Mouse (Mus musculus): ENCODE measurements around the gene Sh3glb1. TPM values are rescaled to one million over a fixed set of nuclear protein-coding genes. Genes with fewer than 3 reads are reported as not detected.

Sh3glb1 gene
- polyA plus RNA-seq, 1 experiment, result 350 TPM

GRCm38 (mm10) chr3:144662215-144662852 is 57.8 kb downstream of the Sh3glb1 start:
- TF ChIP-seq CTCF (IDR thresholded peaks at IDR 0.05; ENCODE audit: low read depth, low read length), result no peak
- no peak for TF ChIP-seq POLR2A (IDR thresholded peaks at IDR 0.05; ENCODE audit: borderline replicate concordance, low read depth, low read length)
- Histone ChIP-seq H3K4me3 (ENCODE audit: insufficient read depth, low read length) (no peak overlapping the region), H3K27ac (ENCODE audit: insufficient read depth, low read depth, low read length) (no peak overlapping the region), H3K4me1 (ENCODE audit: control insufficient read depth, insufficient read depth, low read length) (peaks cover 12% of the 10 kb centered on the region)

DNA sequence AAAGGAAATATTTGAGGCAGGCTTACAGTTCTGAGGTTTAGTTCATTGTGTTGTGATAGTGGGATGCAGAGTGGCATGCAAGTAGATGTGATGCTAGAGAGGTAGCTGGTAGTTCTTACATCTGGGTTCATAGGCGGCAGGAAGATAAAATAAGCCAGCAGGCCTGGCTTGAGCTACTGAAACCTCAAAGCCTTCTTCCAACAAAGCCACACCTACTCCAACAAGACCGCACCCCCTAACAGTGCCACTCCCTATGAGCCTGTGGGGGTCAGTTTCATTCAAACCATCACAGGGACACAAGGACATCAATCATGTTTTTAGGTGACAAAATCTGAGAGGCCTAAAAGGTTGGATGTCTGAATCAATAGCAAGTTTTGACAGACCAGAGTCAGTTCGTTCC is 58.7 kb downstream of the Sh3glb1 start:
- H3K4me3 ChIP-seq (ENCODE audit: insufficient read depth, low read length), result no peak overlapping the region
- no peak for TF ChIP-seq CTCF (IDR thresholded peaks at IDR 0.05; ENCODE audit: low read depth, low read length)
- TF ChIP-seq POLR2A (IDR thresholded peaks at IDR 0.05; ENCODE audit: borderline replicate concordance, low read depth, low read length), result no peak
- H3K27ac ChIP-seq (ENCODE audit: insufficient read depth, low read depth, low read length), result no peak overlapping the region
- H3K4me1 ChIP-seq (ENCODE audit: control insufficient read depth, insufficient read depth, low read length), result peaks cover 12% of the 10 kb centered on the region

GRCm38 (mm10) chr3:144644202-144644601 is 75.9 kb downstream of the Sh3glb1 start:
- Histone ChIP-seq H3K27ac (ENCODE audit: insufficient read depth, low read depth, low read length) (no peak overlapping the region), H3K4me1 (ENCODE audit: control insufficient read depth, insufficient read depth, low read length) (peaks cover 5% of the 10 kb centered on the region), H3K4me3 (ENCODE audit: insufficient read depth, low read length) (no peak overlapping the region)
- no peak for TF ChIP-seq POLR2A (IDR thresholded peaks at IDR 0.05; ENCODE audit: borderline replicate concordance, low read depth, low read length)
- no peak for TF ChIP-seq CTCF (IDR thresholded peaks at IDR 0.05; ENCODE audit: low read depth, low read length)

GRCm38 (mm10) chr3:144643301-144643871 is 76.7 kb downstream of the Sh3glb1 start:
- no peak overlapping the region for H3K4me3 ChIP-seq (ENCODE audit: insufficient read depth, low read length)
- no peak for TF ChIP-seq CTCF (IDR thresholded peaks at IDR 0.05; ENCODE audit: low read depth, low read length)
- no peak for TF ChIP-seq POLR2A (IDR thresholded peaks at IDR 0.05; ENCODE audit: borderline replicate concordance, low read depth, low read length)
- H3K27ac ChIP-seq (ENCODE audit: insufficient read depth, low read depth, low read length), result no peak overlapping the region
- H3K4me1 ChIP-seq (ENCODE audit: control insufficient read depth, insufficient read depth, low read length), result peaks cover 5% of the 10 kb centered on the region

DNA sequence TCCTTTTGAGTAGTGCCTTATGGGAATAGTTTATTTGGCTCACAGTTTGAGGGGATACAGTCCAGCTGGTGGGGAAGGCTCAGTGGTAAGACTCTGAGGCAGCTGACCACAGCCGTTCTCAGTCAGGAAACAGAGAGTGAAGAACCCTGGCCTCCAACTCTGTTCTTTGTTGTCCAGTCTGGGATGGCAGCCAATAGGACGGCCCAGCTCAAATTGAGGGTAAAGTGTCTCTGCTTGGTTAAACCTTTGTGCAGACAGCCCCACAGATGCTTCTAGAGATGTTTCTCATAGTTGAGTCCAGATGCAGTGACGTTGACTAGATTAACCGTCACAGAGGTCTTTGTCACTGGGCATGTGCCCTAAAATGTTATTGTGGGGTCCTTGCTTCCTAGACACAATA is 78.0 kb downstream of the Sh3glb1 start:
- Histone ChIP-seq H3K4me1 (ENCODE audit: control insufficient read depth, insufficient read depth, low read length) (peaks cover 5% of the 10 kb centered on the region), H3K27ac (ENCODE audit: insufficient read depth, low read depth, low read length) (no peak overlapping the region), H3K4me3 (ENCODE audit: insufficient read depth, low read length) (no peak overlapping the region)
- TF ChIP-seq CTCF (IDR thresholded peaks at IDR 0.05; ENCODE audit: low read depth, low read length) (no peak), POLR2A (IDR thresholded peaks at IDR 0.05; ENCODE audit: borderline replicate concordance, low read depth, low read length) (no peak)

DNA sequence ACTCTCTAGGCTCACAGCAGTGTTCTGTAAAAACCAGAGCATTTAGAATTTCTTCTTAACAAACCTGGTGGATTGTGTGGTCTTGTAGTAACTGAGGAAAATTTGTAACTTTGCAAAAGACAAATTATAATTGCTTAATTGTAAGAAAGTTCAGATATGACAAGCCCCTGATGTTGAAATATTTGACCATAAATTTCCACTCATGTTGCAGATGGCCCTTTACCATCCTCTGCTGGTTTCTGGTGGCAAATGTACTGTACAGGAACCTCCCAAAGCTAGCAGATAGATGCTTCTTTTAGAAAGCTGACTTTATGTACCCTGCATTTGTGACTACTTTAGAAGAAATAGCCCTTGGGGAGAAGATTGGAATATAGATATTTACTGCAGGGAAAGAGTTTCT is 80.1 kb downstream of the Sh3glb1 start:
- TF ChIP-seq POLR2A (IDR thresholded peaks at IDR 0.05; ENCODE audit: borderline replicate concordance, low read depth, low read length) (no peak), CTCF (IDR thresholded peaks at IDR 0.05; ENCODE audit: low read depth, low read length) (no peak)
- Histone ChIP-seq H3K4me3 (ENCODE audit: insufficient read depth, low read length) (no peak overlapping the region), H3K4me1 (ENCODE audit: control insufficient read depth, insufficient read depth, low read length) (peaks cover 5% of the 10 kb centered on the region), H3K27ac (ENCODE audit: insufficient read depth, low read depth, low read length) (no peak overlapping the region)

DNA sequence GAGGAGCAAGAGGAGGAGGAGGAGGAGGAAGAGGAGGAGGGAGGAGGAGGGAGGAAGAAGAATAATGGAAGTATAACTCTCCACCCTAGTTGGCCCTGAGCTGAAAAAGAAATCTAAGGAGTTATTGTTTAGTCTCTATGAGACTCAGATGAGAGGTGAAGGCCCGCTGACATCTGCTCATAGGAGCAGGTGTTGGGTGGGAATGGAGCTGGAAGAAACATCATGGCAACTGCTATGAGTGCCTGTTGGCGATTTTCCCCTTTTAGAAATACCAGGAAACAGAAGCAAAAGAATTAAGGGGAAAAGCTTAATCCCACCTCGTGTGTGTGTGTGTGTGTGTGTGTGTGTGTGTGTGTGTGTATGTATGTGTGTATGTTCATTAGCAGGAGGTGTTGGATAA is 80.7 kb downstream of the Sh3glb1 start:
- H3K4me3 ChIP-seq (ENCODE audit: insufficient read depth, low read length), result no peak overlapping the region
- H3K4me1 ChIP-seq (ENCODE audit: control insufficient read depth, insufficient read depth, low read length), result peaks cover 5% of the 10 kb centered on the region
- no peak for TF ChIP-seq POLR2A (IDR thresholded peaks at IDR 0.05; ENCODE audit: borderline replicate concordance, low read depth, low read length)
- TF ChIP-seq CTCF (IDR thresholded peaks at IDR 0.05; ENCODE audit: low read depth, low read length), result no peak
- no peak overlapping the region for H3K27ac ChIP-seq (ENCODE audit: insufficient read depth, low read depth, low read length)

- H3K4me3 ChIP-seq (ENCODE audit: insufficient read depth, low read length), result no peak overlapping the region
- TF ChIP-seq POLR2A (IDR thresholded peaks at IDR 0.05; ENCODE audit: borderline replicate concordance, low read depth, low read length) (no peak), CTCF (IDR thresholded peaks at IDR 0.05; ENCODE audit: low read depth, low read length) (no peak)
- H3K4me1 ChIP-seq (ENCODE audit: control insufficient read depth, insufficient read depth, low read length), result no peaks in the 10 kb centered on the region
- no peak overlapping the region for H3K27ac ChIP-seq (ENCODE audit: insufficient read depth, low read depth, low read length)
These were observed 82.0 kb downstream of the Sh3glb1 start for GRCm38 (mm10) chr3:144638110-144638509.

DNA sequence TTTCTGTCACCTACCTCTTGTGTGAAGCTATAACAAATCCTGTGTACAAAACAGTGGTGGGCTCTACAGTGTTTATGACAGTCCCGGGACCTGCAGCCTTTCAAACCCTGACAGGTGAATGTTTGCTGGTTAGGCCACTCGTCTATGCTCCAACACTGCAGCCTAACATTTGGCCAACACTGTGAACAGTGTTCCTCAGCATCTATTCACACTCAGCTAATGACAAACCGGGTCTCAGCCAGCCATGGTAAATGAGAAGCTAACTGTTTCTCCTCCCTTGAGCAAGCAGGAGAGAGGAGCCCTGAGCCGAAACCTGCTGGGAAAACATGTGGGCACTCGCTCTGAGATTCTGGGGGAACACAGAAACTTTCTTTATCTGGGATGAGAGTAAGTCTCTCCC is 84.9 kb downstream of the Sh3glb1 start:
- TF ChIP-seq CTCF (IDR thresholded peaks at IDR 0.05; ENCODE audit: low read depth, low read length) (no peak), POLR2A (IDR thresholded peaks at IDR 0.05; ENCODE audit: borderline replicate concordance, low read depth, low read length) (no peak)
- Histone ChIP-seq H3K27ac (ENCODE audit: insufficient read depth, low read depth, low read length) (no peak overlapping the region), H3K4me1 (ENCODE audit: control insufficient read depth, insufficient read depth, low read length) (no peaks in the 10 kb centered on the region), H3K4me3 (ENCODE audit: insufficient read depth, low read length) (no peak overlapping the region)

Other genes with a start within 250 kb of the Sh3glb1 start
- 27.7 and 31.0 TPM in 2 replicates for gene Hs2st1, start 150.2 kb downstream of the Sh3glb1 start, polyA plus RNA-seq (2012; ENCODE audit: insufficient read depth, insufficient read length, missing spikeins)
- 327 and 351 TPM in 2 replicates for gene Selenof, start 150.0 kb downstream of the Sh3glb1 start, polyA plus RNA-seq (2012; ENCODE audit: insufficient read depth, insufficient read length, missing spikeins)
- gene Clca3a1, start 40.6 kb upstream of the Sh3glb1 start, polyA plus RNA-seq (2012; ENCODE audit: insufficient read depth, insufficient read length, missing spikeins), result not detected in 2 replicates
- not detected in 2 replicates for gene Clca3a2, start 99.2 kb upstream of the Sh3glb1 start, polyA plus RNA-seq (2012; ENCODE audit: insufficient read depth, insufficient read length, missing spikeins)
- gene Clca3b, start 129.0 kb upstream of the Sh3glb1 start, polyA plus RNA-seq (2012; ENCODE audit: insufficient read depth, insufficient read length, missing spikeins), result not detected in 2 replicates
- not detected in 2 replicates for gene Clca4b, start 212.2 kb upstream of the Sh3glb1 start, polyA plus RNA-seq (2012; ENCODE audit: insufficient read depth, insufficient read length, missing spikeins)